Mouse (Mus musculus) liver, embryonic 15.5 days (tissue): ENCODE measurements around the gene Arid4a. TPM values are rescaled to one million over a fixed set of nuclear protein-coding genes. Genes with fewer than 3 reads are reported as not detected.
A peak's percentile ranks its signal among the peaks of the same experiment; 100 is the strongest.

Experiments used
- ATAC-seq: fragments of 200-750 bp; cut with Nextera tagmentation; 2 replicates; pipeline ENCODE4 v1.8.0; 2017; ENCODE audit warnings: moderate number of reproducible peaks, mild to moderate bottlenecking, moderate library complexity; ENCODE audit not compliant: insufficient read depth
- H3K27ac ChIP-seq: fragments of 300-500 bp; sonication (generic); replicated peaks from 2 replicates; pipeline ENCODE4 v1.5.1; 2015; ENCODE audit warnings: mild to moderate bottlenecking, inconsistent platforms
- H3K27me3 ChIP-seq: fragments of 300-500 bp; sonication (generic); 2 replicates; pipeline ENCODE4 v1.6.1; 2015; ENCODE audit warnings: mild to moderate bottlenecking, inconsistent platforms
- H3K36me3 ChIP-seq: fragments of 300-500 bp; sonication (generic); replicated peaks from 2 replicates; pipeline ENCODE4 v1.6.1; 2015; ENCODE audit warnings: moderate library complexity, mild to moderate bottlenecking, inconsistent platforms
- H3K4me1 ChIP-seq: fragments of 300-500 bp; sonication (generic); replicated peaks from 2 replicates; pipeline ENCODE4 v1.6.1; 2015; ENCODE audit warnings: inconsistent platforms
- H3K4me2 ChIP-seq: fragments of 300-500 bp; sonication (generic); 2 replicates; pipeline ENCODE4 v1.6.1; 2015; ENCODE audit warnings: moderate library complexity, mild to moderate bottlenecking, inconsistent platforms
- H3K4me3 ChIP-seq: fragments of 300-500 bp; sonication (generic); replicated peaks from 2 replicates; pipeline ENCODE4 v1.5.1; 2015; ENCODE audit warnings: mild to moderate bottlenecking, inconsistent platforms
- H3K9ac ChIP-seq: fragments of 300-500 bp; sonication (generic); 2 replicates; pipeline ENCODE4 v1.6.1; 2015; ENCODE audit warnings: moderate library complexity, mild to moderate bottlenecking, inconsistent platforms
- H3K9me3 ChIP-seq: fragments of 300-500 bp; sonication (generic); replicated peaks from 2 replicates; pipeline ENCODE4 v1.6.1; 2016; ENCODE audit warnings: inconsistent platforms
- WGBS: fragments of 180-500 bp; shearing (Covaris S2); methylation state at CpG from one replicate; pipeline ENCODE4 v1.1.7; 2015; ENCODE audit warnings: mixed read lengths; ENCODE audit not compliant: insufficient replicate concordance; 5-methylcytosine and 5-hydroxymethylcytosine counted together
- polyA plus RNA-seq: library from polyadenylated mRNA; unstranded; fragments of >200 nt; fragmentation: Nextera tagmentation; extraction: Ambion mirVana; gene quantifications from 2 replicates; pipeline ENCODE4 v1.2.1, GENCODE M21; 2015

The Arid4a gene
- polyA plus RNA-seq, 1 experiment from 2014 or later, result 20.8 TPM

GRCm38 (mm10) chr12:71042451-71042850, 26.7 kb downstream of the Arid4a start:
- Histone ChIP-seq H3K27me3 (no peaks in the 10 kb centered on the region), H3K4me2 (no peak overlapping the region), H3K4me1 (peaks cover 3% of the 10 kb centered on the region; the same call in 1 of the 2 replicates), H3K27ac (no peak overlapping the region), H3K9ac (no peak overlapping the region), H3K9me3 (no peaks in the 10 kb centered on the region), H3K4me3 (no peak overlapping the region), H3K36me3 (peaks cover 80% of the 10 kb centered on the region)
- WGBS, result 88% methylated on average over 1 of the region's 1 CpGs
- no peak for ATAC-seq

- 83% methylated on average over 3 of the region's 3 CpGs for WGBS
- ATAC-seq, result peak; percentile 55; the same call in 1 of the 2 replicates
- H3K27me3 ChIP-seq, result no peaks in the 10 kb centered on the region
- H3K4me2 ChIP-seq, result no peak overlapping the region
- H3K27ac ChIP-seq, result no peak overlapping the region
- peaks cover 12% of the 10 kb centered on the region; the same call in 1 of the 2 replicates for H3K4me1 ChIP-seq
- no peak overlapping the region for H3K9ac ChIP-seq
- peaks cover 73% of the 10 kb centered on the region for H3K36me3 ChIP-seq
- H3K4me3 ChIP-seq, result no peak overlapping the region
- H3K9me3 ChIP-seq, result no peaks in the 10 kb centered on the region
Measured at GRCm38 (mm10) chr12:71043571-71043970, 27.8 kb downstream of the Arid4a start.

- peaks cover 64% of the 10 kb centered on the region for H3K36me3 ChIP-seq
- no peak for ATAC-seq
- 87% methylated on average over 2 of the region's 2 CpGs for WGBS
- no peak overlapping the region for H3K4me2 ChIP-seq
- H3K4me3 ChIP-seq, result no peak overlapping the region
- H3K9me3 ChIP-seq, result no peaks in the 10 kb centered on the region
- no peaks in the 10 kb centered on the region for H3K27me3 ChIP-seq
- H3K4me1 ChIP-seq, result peaks cover 12% of the 10 kb centered on the region; the same call in 1 of the 2 replicates
- H3K9ac ChIP-seq, result no peak overlapping the region
- H3K27ac ChIP-seq, result no peak overlapping the region
Measured at GRCm38 (mm10) chr12:71044488-71044887, 28.7 kb downstream of the Arid4a start.

- Histone ChIP-seq H3K27ac (no peak overlapping the region), H3K4me3 (no peak overlapping the region), H3K4me1 (peaks cover 12% of the 10 kb centered on the region; the same call in 1 of the 2 replicates), H3K27me3 (no peaks in the 10 kb centered on the region), H3K36me3 (peaks cover 47% of the 10 kb centered on the region), H3K9ac (no peak overlapping the region), H3K4me2 (no peak overlapping the region), H3K9me3 (no peaks in the 10 kb centered on the region)
- ATAC-seq, result no peak
- 88% methylated on average over 4 of the region's 4 CpGs for WGBS
Measured at GRCm38 (mm10) chr12:71046501-71046900, 30.7 kb downstream of the Arid4a start.

GRCm38 (mm10) chr12:71047473-71048078, 31.8 kb downstream of the Arid4a start:
- Histone ChIP-seq H3K4me3 (no peak overlapping the region), H3K27me3 (no peaks in the 10 kb centered on the region), H3K36me3 (peaks cover 36% of the 10 kb centered on the region), H3K9me3 (no peaks in the 10 kb centered on the region), H3K9ac (no peak overlapping the region), H3K4me2 (peak overlapping the region; percentile 4; the same call in 1 of the 2 replicates), H3K27ac (no peak overlapping the region), H3K4me1 (peaks cover 17% of the 10 kb centered on the region)
- 67% methylated on average over 8 of the region's 8 CpGs for WGBS
- no peak for ATAC-seq

- Histone ChIP-seq H3K4me2 (peak overlapping the region; percentile 4; the same call in 1 of the 2 replicates), H3K27ac (no peak overlapping the region), H3K4me1 (peaks cover 22% of the 10 kb centered on the region), H3K9me3 (no peaks in the 10 kb centered on the region), H3K9ac (no peak overlapping the region), H3K4me3 (no peak overlapping the region), H3K36me3 (peaks cover 34% of the 10 kb centered on the region), H3K27me3 (no peaks in the 10 kb centered on the region)
- WGBS, result 41% methylated on average over 7 of the region's 7 CpGs
- no peak for ATAC-seq
Measured at GRCm38 (mm10) chr12:71048117-71048516, 32.3 kb downstream of the Arid4a start.

GRCm38 (mm10) chr12:71048561-71048960, 32.8 kb downstream of the Arid4a start:
- Histone ChIP-seq H3K4me2 (no peak overlapping the region), H3K36me3 (peaks cover 30% of the 10 kb centered on the region), H3K9ac (no peak overlapping the region), H3K4me3 (no peak overlapping the region), H3K27ac (no peak overlapping the region), H3K9me3 (no peaks in the 10 kb centered on the region), H3K4me1 (peaks cover 22% of the 10 kb centered on the region), H3K27me3 (no peaks in the 10 kb centered on the region)
- ATAC-seq, result no peak
- WGBS, result 73% methylated on average over 1 of the region's 1 CpGs

- Histone ChIP-seq H3K4me2 (no peak overlapping the region), H3K27me3 (no peaks in the 10 kb centered on the region), H3K27ac (no peak overlapping the region), H3K4me3 (no peak overlapping the region), H3K36me3 (peaks cover 24% of the 10 kb centered on the region), H3K4me1 (peaks cover 20% of the 10 kb centered on the region), H3K9ac (no peak overlapping the region), H3K9me3 (no peaks in the 10 kb centered on the region)
- WGBS, result 83% methylated on average over 10 of the region's 10 CpGs
- no peak for ATAC-seq
Measured at GRCm38 (mm10) chr12:71049596-71050265, 33.9 kb downstream of the Arid4a start.

- 64% methylated on average over 3 of the region's 3 CpGs for WGBS
- H3K4me1 ChIP-seq, result peaks cover 20% of the 10 kb centered on the region
- no peaks in the 10 kb centered on the region for H3K9me3 ChIP-seq
- H3K4me2 ChIP-seq, result no peak overlapping the region
- no peak for ATAC-seq
- H3K27ac ChIP-seq, result no peak overlapping the region
- H3K36me3 ChIP-seq, result peaks cover 19% of the 10 kb centered on the region
- H3K4me3 ChIP-seq, result no peak overlapping the region
- H3K27me3 ChIP-seq, result no peaks in the 10 kb centered on the region
- H3K9ac ChIP-seq, result no peak overlapping the region
Measured at GRCm38 (mm10) chr12:71051079-71051478, 35.3 kb downstream of the Arid4a start.

GRCm38 (mm10) chr12:71052341-71052995, 36.7 kb downstream of the Arid4a start:
- no peak for ATAC-seq
- H3K27ac ChIP-seq, result no peak overlapping the region

GRCm38 (mm10) chr12:71053031-71053430, 37.2 kb downstream of the Arid4a start:
- H3K4me3 ChIP-seq, result no peak overlapping the region
- 83% methylated on average over 1 of the region's 1 CpGs for WGBS
- no peak overlapping the region for H3K27ac ChIP-seq
- no peak overlapping the region for H3K9ac ChIP-seq
- no peak overlapping the region for H3K4me2 ChIP-seq
- no peaks in the 10 kb centered on the region for H3K9me3 ChIP-seq
- H3K36me3 ChIP-seq, result peaks cover 19% of the 10 kb centered on the region
- no peaks in the 10 kb centered on the region for H3K27me3 ChIP-seq
- no peak for ATAC-seq
- H3K4me1 ChIP-seq, result peaks cover 14% of the 10 kb centered on the region

More at GRCm38 (mm10) chr12:71052341-71052995, 36.7 kb downstream of the Arid4a start:
- peaks cover 18% of the 10 kb centered on the region for H3K36me3 ChIP-seq
- H3K4me1 ChIP-seq, result peaks cover 19% of the 10 kb centered on the region
- H3K4me2 ChIP-seq, result no peak overlapping the region
- no peaks in the 10 kb centered on the region for H3K9me3 ChIP-seq
- 71% methylated on average over 7 of the region's 7 CpGs for WGBS
- H3K4me3 ChIP-seq, result no peak overlapping the region
- no peak overlapping the region for H3K9ac ChIP-seq
- H3K27me3 ChIP-seq, result no peaks in the 10 kb centered on the region
